24 mouse cellular contexts compared by ENCODE assay signal in genomic region chr5:76784151-76784723, GRCm38 (mm10).
DNase-seq lines count a peak whose midpoint lies in the region; ATAC-seq lines count a peak whose summit lies in the region.
"Had no signal": no experiment of that assay in that cellular context is flagged by ENCODE, and none has a peak within 500 bp of the region (broad histone marks: within the 10 kb centered on the region; RNA-seq: fewer than 3 reads in every experiment).

No protein-coding gene starts in this region.

- no peak overlapping the region for H3K4me3 ChIP-seq in heart, embryonic 11.5 days (ENCODE audit: low read depth, low read length)
- H3K4me3 ChIP-seq in midbrain, embryonic 14.5 days (replicated peaks; ENCODE audit: low read depth, low read length): no peak overlapping the region
- H3K4me3 ChIP-seq in midbrain, embryonic 10.5 days: no peak overlapping the region
- H3K4me3 ChIP-seq in forebrain, embryonic 14.5 days (ENCODE audit: low read depth, low read length): no peak overlapping the region
- H3K4me3 ChIP-seq: embryonic facial prominence, embryonic 15.5 days; heart, embryonic 13.5 days; limb, embryonic 12.5 days had no signal

- H3K4me2 ChIP-seq in heart, embryonic 11.5 days: no peak overlapping the region
- no peak overlapping the region for H3K4me2 ChIP-seq in midbrain, embryonic 14.5 days (ENCODE audit: low read length)
- H3K4me2 ChIP-seq in forebrain, embryonic 14.5 days (ENCODE audit: low read length): no peak overlapping the region
- H3K4me2 ChIP-seq: embryonic facial prominence, embryonic 15.5 days; heart, embryonic 13.5 days; limb, embryonic 12.5 days; liver, embryonic 11.5 days had no signal

- peak; percentile 74 for DNase-seq in heart, adult 11 months
- no peak for DNase-seq in midbrain, embryonic 14.5 days
- DNase-seq in midbrain, embryonic 10.5 days (ENCODE audit: low spot score): no peak
- DNase-seq in forebrain, embryonic 14.5 days (ENCODE audit: low spot score): no peak
- no peak for DNase-seq in cerebellum, adult 9-11 months
- no peak for DNase-seq in kidney, adult 8-10 months
- DNase-seq: cerebellum, adult 2 months; cerebellum, postnatal 36 days; gastrocnemius, postnatal 10 days; heart, adult 18-20 months; heart, postnatal 14 days; kidney, postnatal 4 days; liver, postnatal 0 days; retina, postnatal 1 day; right cerebral cortex, postnatal 25 days had no signal

- 56% methylated on average over 7 of the region's 7 CpGs for WGBS in heart, embryonic 11.5 days (ENCODE audit: insufficient replicate concordance)
- 82% methylated on average over 7 of the region's 7 CpGs for WGBS in midbrain, embryonic 14.5 days
- 76% methylated on average over 7 of the region's 7 CpGs for WGBS in midbrain, embryonic 10.5 days
- 86% methylated on average over 7 of the region's 7 CpGs for WGBS in forebrain, embryonic 14.5 days

- no peak for ATAC-seq in heart, embryonic 11.5 days (replicated peaks; ENCODE audit: insufficient number of reproducible peaks, low FRiP score, low TSS enrichment)
- no peak for ATAC-seq in midbrain, embryonic 14.5 days (ENCODE audit: low FRiP score, low TSS enrichment)
- no peak for ATAC-seq in forebrain, embryonic 14.5 days
- peak; percentile 71 for ATAC-seq in granulocyte monocyte progenitor cell, adult 5-6 weeks (replicated peaks; ENCODE audit: poor library complexity, severe bottlenecking)
- ATAC-seq: intestine, postnatal 0 days; liver, postnatal 0 days; lung, postnatal 0 days had no signal

- H3K4me1 ChIP-seq in heart, embryonic 11.5 days (ENCODE audit: control insufficient read depth, insufficient read depth, low read length): no peaks in the 10 kb centered on the region
- H3K4me1 ChIP-seq in midbrain, embryonic 14.5 days (ENCODE audit: control insufficient read depth, insufficient read depth, low read length): peaks cover 33% of the 10 kb centered on the region
- H3K4me1 ChIP-seq in midbrain, embryonic 10.5 days: peaks cover 25% of the 10 kb centered on the region
- peaks cover 33% of the 10 kb centered on the region for H3K4me1 ChIP-seq in forebrain, embryonic 14.5 days (ENCODE audit: control insufficient read depth, insufficient read depth, low read length)

- no peaks in the 10 kb centered on the region for H3K9me3 ChIP-seq in heart, embryonic 11.5 days (replicated peaks; ENCODE audit: control insufficient read depth, low read length)
- no peaks in the 10 kb centered on the region for H3K9me3 ChIP-seq in midbrain, embryonic 14.5 days (ENCODE audit: control insufficient read depth, low read length)
- H3K9me3 ChIP-seq in midbrain, embryonic 10.5 days (replicated peaks): no peaks in the 10 kb centered on the region
- no peaks in the 10 kb centered on the region for H3K9me3 ChIP-seq in forebrain, embryonic 14.5 days (replicated peaks; ENCODE audit: control insufficient read depth, low read length)
- H3K9me3 ChIP-seq: embryonic facial prominence, embryonic 15.5 days; heart, embryonic 13.5 days; limb, embryonic 12.5 days had no signal

- no peak overlapping the region for H3K27ac ChIP-seq in heart, embryonic 11.5 days (ENCODE audit: low read depth, low read length)
- peak overlapping the region; percentile 42; the same call in 1 of the 2 replicates for H3K27ac ChIP-seq in midbrain, embryonic 14.5 days (replicated peaks; ENCODE audit: low read depth, low read length)
- H3K27ac ChIP-seq in midbrain, embryonic 10.5 days (replicated peaks): no peak overlapping the region; the same call in 1 of the 2 replicates
- H3K27ac ChIP-seq in forebrain, embryonic 14.5 days (ENCODE audit: low read depth, low read length): peak overlapping the region; percentile 94; the same call in 1 of the 2 replicates
- H3K27ac ChIP-seq: embryonic facial prominence, embryonic 15.5 days; heart, embryonic 13.5 days; limb, embryonic 12.5 days; macrophage had no signal

- no peaks in the 10 kb centered on the region for H3K27me3 ChIP-seq in heart, embryonic 11.5 days (ENCODE audit: control insufficient read depth, insufficient read depth, low read length)
- no peaks in the 10 kb centered on the region for H3K27me3 ChIP-seq in midbrain, embryonic 14.5 days (ENCODE audit: control insufficient read depth, insufficient read depth, low read length)
- H3K27me3 ChIP-seq in midbrain, embryonic 10.5 days (ENCODE audit: low read depth, poor library complexity, severe bottlenecking): no peaks in the 10 kb centered on the region
- H3K27me3 ChIP-seq in forebrain, embryonic 14.5 days (replicated peaks; ENCODE audit: control insufficient read depth, insufficient read depth, low read length): no peaks in the 10 kb centered on the region
- H3K27me3 ChIP-seq: embryonic facial prominence, embryonic 15.5 days; heart, embryonic 13.5 days; limb, embryonic 12.5 days had no signal

- H3K36me3 ChIP-seq in heart, embryonic 11.5 days (ENCODE audit: control insufficient read depth, insufficient read depth, low read length): no peaks in the 10 kb centered on the region
- H3K36me3 ChIP-seq in midbrain, embryonic 14.5 days (ENCODE audit: control insufficient read depth, insufficient read depth, low read length): peaks cover 3% of the 10 kb centered on the region; the same call in 1 of the 2 replicates
- peaks cover 19% of the 10 kb centered on the region for H3K36me3 ChIP-seq in midbrain, embryonic 10.5 days
- H3K36me3 ChIP-seq in forebrain, embryonic 14.5 days (ENCODE audit: control insufficient read depth, insufficient read depth, low read length): peaks cover 5% of the 10 kb centered on the region; the same call in 1 of the 2 replicates
- H3K36me3 ChIP-seq: embryonic facial prominence, embryonic 15.5 days; heart, embryonic 13.5 days; limb, embryonic 12.5 days had no signal

- no peak overlapping the region for H3K9ac ChIP-seq in heart, embryonic 11.5 days (ENCODE audit: low read depth, low read length)
- H3K9ac ChIP-seq in midbrain, embryonic 14.5 days (replicated peaks; ENCODE audit: low read length): no peak overlapping the region
- no peak overlapping the region for H3K9ac ChIP-seq in forebrain, embryonic 14.5 days (ENCODE audit: low read length)
- H3K9ac ChIP-seq: embryonic facial prominence, embryonic 15.5 days; heart, embryonic 13.5 days; limb, embryonic 12.5 days; liver, postnatal 0 days had no signal

Comparison
In these comparisons a context has a peak if more than half of its experiments do, and no peak if none do; other contexts are left out.
1. H3K27ac ChIP-seq: peak in midbrain, embryonic 14.5 days (single experiment) and forebrain, embryonic 14.5 days (single experiment); none in heart, embryonic 11.5 days (single experiment) and midbrain, embryonic 10.5 days (single experiment).